Mouse (Mus musculus) hindbrain, embryonic 14.5 days (tissue): ENCODE results near the gene Ndufa4l2. TPM values are rescaled to one million over a fixed set of nuclear protein-coding genes. Genes with fewer than 3 reads are reported as not detected.
A peak's percentile ranks its signal among the peaks of the same experiment; 100 is the strongest.

Experiments
- ATAC-seq: fragments of 200-750 bp; cut with Nextera tagmentation; 2 replicates; pipeline ENCODE4 v1.8.0; 2017; ENCODE audit warnings: moderate number of reproducible peaks, mild to moderate bottlenecking, moderate TSS enrichment, moderate library complexity; ENCODE audit not compliant: low FRiP score
- DNase-seq: peaks from one replicate; pipeline ENCODE4 v3.0.0-alpha.2; 2015; ENCODE audit warnings: low spot score
- H3K27ac ChIP-seq: fragments of 300-500 bp; sonication (generic); 2 replicates; pipeline ENCODE4 v1.5.1; 2014; ENCODE audit warnings: mild to moderate bottlenecking, moderate library complexity
- H3K27me3 ChIP-seq: fragments of 300-500 bp; sonication (generic); 2 replicates; pipeline ENCODE4 v1.6.1; 2014; ENCODE audit warnings: mild to moderate bottlenecking, low read length, mixed read lengths; ENCODE audit not compliant: control insufficient read depth, insufficient read depth
- H3K36me3 ChIP-seq: fragments of 300-500 bp; sonication (generic); replicated peaks from 2 replicates; pipeline ENCODE4 v1.6.1; 2014; ENCODE audit not compliant: control insufficient read depth, insufficient read depth
- H3K4me1 ChIP-seq: fragments of 300-500 bp; sonication (generic); replicated peaks from 2 replicates; pipeline ENCODE4 v1.6.1; 2014; ENCODE audit warnings: antibody characterized with exemption, low read length, mixed read lengths; ENCODE audit not compliant: control insufficient read depth, insufficient read depth
- H3K4me2 ChIP-seq: fragments of 300-500 bp; sonication (generic); replicated peaks from 2 replicates; pipeline ENCODE4 v1.6.1; 2014; ENCODE audit warnings: mild to moderate bottlenecking, moderate library complexity
- H3K4me3 ChIP-seq: fragments of 300-500 bp; sonication (generic); replicated peaks from 2 replicates; pipeline ENCODE4 v1.5.1; 2014; ENCODE audit warnings: mild to moderate bottlenecking, low read length
- H3K9ac ChIP-seq: fragments of 300-500 bp; sonication (generic); 2 replicates; pipeline ENCODE4 v1.6.1; 2014
- H3K9me3 ChIP-seq: fragments of 300-500 bp; sonication (generic); 2 replicates; pipeline ENCODE4 v1.6.1; 2016; ENCODE audit warnings: low read length; ENCODE audit not compliant: control insufficient read depth
- WGBS: fragments of 180-500 bp; shearing (Covaris S2); extraction: QIAGEN DNeasy Blood & Tissue Kit; methylation state at CpG from one replicate; pipeline ENCODE4 v1.1.7; 2014; 5-methylcytosine and 5-hydroxymethylcytosine counted together
- polyA plus RNA-seq: library from polyadenylated mRNA; unstranded; fragments of >200 nt; fragmentation: Nextera tagmentation; extraction: Ambion mirVana; gene quantifications from 2 replicates; pipeline ENCODE4 v1.2.1, GENCODE M21; 2014

Gene Ndufa4l2
- polyA plus RNA-seq, 1 experiment from 2014 or later = 12.7 TPM

DNA sequence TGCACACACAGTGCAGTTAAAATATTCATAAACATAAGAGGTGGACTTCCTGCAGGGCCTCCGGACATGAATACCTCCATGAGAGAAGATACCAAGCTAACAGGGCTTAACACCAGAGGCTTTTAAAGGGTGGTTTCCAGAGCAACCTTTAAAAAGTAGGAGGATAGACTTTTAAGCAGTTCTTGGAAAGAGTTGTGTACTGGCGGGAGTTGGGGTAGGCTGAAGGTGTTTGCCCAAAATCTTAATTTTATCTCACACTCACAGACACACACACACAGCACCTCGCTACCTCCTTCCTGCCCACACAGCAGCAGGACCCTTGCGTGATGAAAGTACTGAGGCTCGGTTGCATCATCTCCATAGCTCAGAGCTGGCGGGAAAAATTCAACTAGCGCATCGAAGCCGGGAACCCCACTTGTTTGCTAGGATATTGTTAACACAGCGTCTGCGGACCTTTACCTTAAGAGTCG lies 6.9 kb downstream of the Ndufa4l2 start:
- H3K9ac ChIP-seq = peak overlapping the region; percentile 50
- 13% methylated on average over 12 of the region's 12 CpGs for WGBS
- H3K4me2 ChIP-seq = peak overlapping the region; percentile 77
- DNase-seq (no peak), ATAC-seq (no peak)
- H3K4me1 ChIP-seq = peaks cover 41% of the 10 kb centered on the region
- H3K9me3 ChIP-seq = no peaks in the 10 kb centered on the region
- H3K27me3 ChIP-seq = peaks cover 18% of the 10 kb centered on the region
- no peak overlapping the region for H3K27ac ChIP-seq
- H3K4me3 ChIP-seq = peak overlapping the region; percentile 39
- peaks cover 11% of the 10 kb centered on the region; the same call in 1 of the 2 replicates for H3K36me3 ChIP-seq

DNA sequence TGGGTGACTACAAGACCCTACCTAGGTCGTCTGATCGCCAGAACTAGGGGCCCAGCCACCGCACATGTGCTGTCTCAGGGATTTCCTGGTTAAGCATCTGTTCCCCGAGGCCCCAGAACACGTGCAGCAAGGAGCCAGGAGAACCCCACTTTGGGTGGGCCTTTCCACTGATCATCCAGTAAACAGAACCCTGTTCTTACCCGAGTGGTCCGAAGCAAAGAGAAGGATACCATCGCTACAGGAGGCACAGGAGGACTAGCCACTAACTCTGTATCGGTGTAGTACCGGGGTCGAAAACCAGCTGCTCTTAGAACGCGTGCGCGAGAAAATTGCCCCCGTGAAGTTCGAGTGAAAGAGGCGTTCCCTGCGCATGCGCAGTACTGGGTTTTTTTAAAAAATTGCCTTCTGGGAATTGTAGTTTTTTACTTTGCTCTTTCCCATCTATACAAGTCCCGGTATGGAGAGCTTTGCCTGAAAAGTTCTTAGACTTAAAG lies 7.4 kb downstream of the Ndufa4l2 start, which contains the start of gene Shmt2:
Gene Shmt2, minus strand, starts transcription at position 357 of the 494 bp plus-strand sequence.
- Histone ChIP-seq H3K36me3 (peaks cover 11% of the 10 kb centered on the region; the same call in 1 of the 2 replicates), H3K27me3 (peaks cover 22% of the 10 kb centered on the region), H3K4me2 (peak within 1 kb of the TSS; percentile 77), H3K4me3 (peak within 1 kb of the TSS; percentile 39), H3K27ac (no peak within 1 kb of the TSS), H3K4me1 (peaks cover 41% of the 10 kb centered on the region), H3K9me3 (no peaks in the 10 kb centered on the region), H3K9ac (peak within 1 kb of the TSS; percentile 50)
- DNase-seq (peak; percentile 99), ATAC-seq (peak; percentile 32; the same call in 1 of the 2 replicates)
- 1% methylated on average over 21 of the region's 21 CpGs for WGBS

DNA sequence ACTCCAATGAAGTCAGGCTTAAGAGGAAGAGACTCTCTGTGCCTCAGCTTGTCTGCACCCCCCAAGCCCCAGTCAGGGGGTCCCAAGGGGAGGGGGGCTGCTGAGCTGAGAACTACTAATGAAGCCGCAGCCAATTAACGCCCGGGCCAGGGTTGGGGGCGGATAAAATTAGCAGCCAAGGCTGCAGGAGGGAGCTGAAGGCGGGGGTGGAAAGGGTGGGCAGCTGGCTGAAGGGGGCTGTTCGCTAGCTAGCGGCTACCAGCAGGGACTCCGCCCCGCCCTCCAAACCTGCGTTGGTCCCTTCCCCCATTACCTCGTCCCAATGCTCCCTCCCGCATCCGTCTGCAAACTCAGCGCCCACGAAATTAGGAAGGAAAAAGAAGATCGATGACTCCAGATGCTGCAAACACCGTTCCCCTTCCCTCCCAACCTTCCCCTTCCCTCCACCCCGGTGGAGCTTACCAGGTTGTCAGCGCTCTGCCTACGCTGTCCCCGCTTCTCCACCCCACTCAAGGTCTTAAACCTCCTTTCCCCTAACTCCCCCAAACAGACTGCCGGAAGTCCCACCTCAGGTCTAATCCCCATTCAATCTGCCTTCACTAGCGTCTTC lies 10.0 kb downstream of the Ndufa4l2 start:
- ATAC-seq (no peak), DNase-seq (no peak)
- peak overlapping the region; percentile 86 for H3K27ac ChIP-seq
- peaks cover 64% of the 10 kb centered on the region for H3K4me1 ChIP-seq
- no peak overlapping the region for H3K9ac ChIP-seq
- H3K36me3 ChIP-seq = no peaks in the 10 kb centered on the region
- no peak overlapping the region for H3K4me3 ChIP-seq
- H3K9me3 ChIP-seq = no peaks in the 10 kb centered on the region
- 3% methylated on average over 23 of the region's 23 CpGs for WGBS
- H3K4me2 ChIP-seq = peak overlapping the region; percentile 84
- H3K27me3 ChIP-seq = peaks cover 38% of the 10 kb centered on the region

DNA sequence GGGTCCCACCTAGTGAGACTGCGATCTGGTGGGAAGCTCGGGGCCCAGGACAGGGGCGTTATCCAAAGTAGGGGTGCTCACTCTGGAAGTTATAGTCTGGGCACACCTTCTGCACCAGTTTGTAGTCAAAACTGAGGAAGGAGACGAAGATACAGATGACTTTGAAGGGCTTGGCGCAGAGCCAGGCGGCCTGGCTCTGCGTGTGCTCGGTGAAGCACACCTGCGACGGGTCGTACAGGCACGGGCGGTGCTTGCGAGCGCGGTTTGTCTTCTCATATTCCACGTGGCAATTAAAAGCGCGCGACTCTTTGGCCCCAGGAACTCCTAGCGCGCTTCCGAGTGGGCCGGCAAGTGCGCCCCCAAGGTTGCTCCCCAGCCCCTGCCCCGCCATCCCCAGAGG lies 11.3 kb downstream of the Ndufa4l2 start:
- peak overlapping the region; percentile 86 for H3K27ac ChIP-seq
- peak overlapping the region; percentile 81 for H3K9ac ChIP-seq
- no peaks in the 10 kb centered on the region for H3K9me3 ChIP-seq
- H3K4me2 ChIP-seq = peak overlapping the region; percentile 84
- H3K36me3 ChIP-seq = no peaks in the 10 kb centered on the region
- 3% methylated on average over 26 of the region's 26 CpGs for WGBS
- ATAC-seq (no peak), DNase-seq (no peak)
- H3K4me3 ChIP-seq = peak overlapping the region; percentile 65
- peaks cover 43% of the 10 kb centered on the region for H3K27me3 ChIP-seq
- H3K4me1 ChIP-seq = peaks cover 77% of the 10 kb centered on the region

DNA sequence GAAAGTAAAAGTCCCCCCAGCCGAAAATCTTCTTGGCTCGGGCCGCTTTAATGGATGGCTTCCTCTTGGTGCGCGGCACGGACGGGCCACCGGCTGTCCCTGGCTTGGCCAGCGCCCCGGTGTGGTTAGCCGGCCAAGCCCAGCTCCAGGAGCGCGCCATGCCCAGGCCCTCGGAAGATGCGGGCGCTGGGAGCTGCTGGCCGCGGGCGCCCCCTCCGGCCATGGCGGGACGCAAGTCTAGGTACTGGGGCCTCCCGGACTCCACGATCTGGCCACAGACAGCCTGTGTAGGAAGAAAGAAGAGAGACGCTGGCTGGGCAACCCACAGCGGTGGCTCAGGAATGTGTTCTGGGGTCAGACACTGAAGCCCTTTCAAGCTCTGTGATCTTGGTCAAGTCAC lies 11.9 kb downstream of the Ndufa4l2 start:
- no peak for ATAC-seq
- Histone ChIP-seq H3K36me3 (no peaks in the 10 kb centered on the region), H3K9me3 (no peaks in the 10 kb centered on the region), H3K9ac (peak overlapping the region; percentile 81), H3K4me2 (peak overlapping the region; percentile 84), H3K4me1 (peaks cover 77% of the 10 kb centered on the region), H3K27ac (peak overlapping the region; percentile 86), H3K4me3 (peak overlapping the region; percentile 65), H3K27me3 (peaks cover 43% of the 10 kb centered on the region)
- WGBS = under 1% methylated on average over 26 of the region's 26 CpGs
- DNase-seq = no peak

DNA sequence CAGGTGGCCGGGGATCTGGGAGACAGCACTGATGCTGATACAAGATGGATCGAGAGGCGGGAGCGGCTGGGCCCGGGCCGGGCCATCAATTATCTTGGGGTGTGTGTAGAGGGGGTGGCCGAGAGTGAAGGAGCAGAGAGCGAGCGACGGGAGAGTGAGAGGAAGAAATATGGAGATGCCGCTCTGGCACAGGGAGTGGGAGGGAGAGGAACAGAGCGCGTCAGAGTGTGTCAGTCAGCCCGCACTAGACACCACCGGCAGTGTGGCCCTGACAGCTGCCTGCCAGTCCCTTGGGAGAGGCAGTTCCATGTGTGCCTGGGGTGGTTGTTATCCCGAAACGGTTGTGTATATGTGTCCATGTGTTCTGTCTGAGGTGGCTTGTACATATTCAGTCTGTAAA lies 12.7 kb downstream of the Ndufa4l2 start:
- peak; percentile 36 for ATAC-seq
- Histone ChIP-seq H3K4me3 (peak overlapping the region; percentile 65), H3K4me1 (peaks cover 74% of the 10 kb centered on the region), H3K27me3 (peaks cover 43% of the 10 kb centered on the region), H3K36me3 (no peaks in the 10 kb centered on the region), H3K9me3 (no peaks in the 10 kb centered on the region), H3K27ac (peak overlapping the region; percentile 86), H3K9ac (peak overlapping the region; percentile 81), H3K4me2 (peak overlapping the region; percentile 84)
- 1% methylated on average over 17 of the region's 17 CpGs for WGBS
- no peak for DNase-seq

DNA sequence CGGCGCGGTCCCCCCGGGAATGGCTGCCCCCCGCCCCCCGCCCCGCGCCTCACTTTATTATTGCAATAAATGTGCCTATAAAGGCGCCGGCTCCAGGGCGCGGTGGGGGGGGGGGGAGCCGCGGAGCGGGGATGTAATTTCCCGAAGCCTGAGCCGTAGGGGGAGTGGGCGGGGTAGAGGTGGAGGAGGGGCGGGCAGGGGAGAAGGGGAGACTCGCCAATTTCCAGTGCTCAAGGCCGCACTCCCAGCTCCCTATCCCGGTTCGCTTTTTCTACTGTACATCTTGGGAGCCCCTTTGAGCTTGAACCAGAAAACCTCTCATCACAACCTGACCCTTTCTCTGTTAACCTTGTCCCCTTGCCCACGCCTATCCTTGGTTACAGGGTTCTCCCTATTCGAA lies 16.2 kb downstream of the Ndufa4l2 start:
- H3K4me3 ChIP-seq = peak overlapping the region; percentile 65
- H3K9me3 ChIP-seq = no peaks in the 10 kb centered on the region
- H3K36me3 ChIP-seq = no peaks in the 10 kb centered on the region
- peaks cover 75% of the 10 kb centered on the region for H3K4me1 ChIP-seq
- ATAC-seq (no peak), DNase-seq (no peak)
- peak overlapping the region; percentile 86 for H3K27ac ChIP-seq
- 2% methylated on average over 15 of the region's 25 CpGs for WGBS
- peaks cover 41% of the 10 kb centered on the region for H3K27me3 ChIP-seq
- H3K4me2 ChIP-seq = peak overlapping the region; percentile 84
- peak overlapping the region; percentile 81 for H3K9ac ChIP-seq

DNA sequence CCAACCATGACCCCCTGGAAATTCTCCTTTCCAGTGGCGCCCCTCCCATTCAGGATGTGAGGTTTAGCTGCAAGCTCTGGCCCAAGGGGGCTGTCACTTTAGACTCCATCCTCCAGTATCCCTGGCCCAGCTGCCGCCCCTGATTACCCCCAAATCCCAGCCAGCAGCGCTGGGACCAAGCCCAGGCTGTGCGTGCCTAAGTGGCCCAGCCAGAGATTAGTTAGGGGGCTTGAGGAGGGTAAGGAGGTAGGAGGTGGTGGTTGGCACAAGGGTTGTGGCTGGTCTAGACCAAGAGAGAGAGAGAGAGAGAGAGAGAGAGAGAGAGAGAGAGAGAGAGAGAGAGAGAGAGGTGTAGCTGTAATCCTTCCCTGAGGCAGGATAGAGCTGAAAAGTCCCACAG lies 16.8 kb downstream of the Ndufa4l2 start:
- Histone ChIP-seq H3K27me3 (peaks cover 37% of the 10 kb centered on the region), H3K36me3 (no peaks in the 10 kb centered on the region), H3K9me3 (no peaks in the 10 kb centered on the region), H3K4me1 (peaks cover 75% of the 10 kb centered on the region), H3K4me3 (peak overlapping the region; percentile 65), H3K9ac (peak overlapping the region; percentile 81), H3K27ac (peak overlapping the region; percentile 86), H3K4me2 (peak overlapping the region; percentile 84)
- DNase-seq (no peak), ATAC-seq (no peak)
- WGBS = 4% methylated on average over 4 of the region's 4 CpGs

DNA sequence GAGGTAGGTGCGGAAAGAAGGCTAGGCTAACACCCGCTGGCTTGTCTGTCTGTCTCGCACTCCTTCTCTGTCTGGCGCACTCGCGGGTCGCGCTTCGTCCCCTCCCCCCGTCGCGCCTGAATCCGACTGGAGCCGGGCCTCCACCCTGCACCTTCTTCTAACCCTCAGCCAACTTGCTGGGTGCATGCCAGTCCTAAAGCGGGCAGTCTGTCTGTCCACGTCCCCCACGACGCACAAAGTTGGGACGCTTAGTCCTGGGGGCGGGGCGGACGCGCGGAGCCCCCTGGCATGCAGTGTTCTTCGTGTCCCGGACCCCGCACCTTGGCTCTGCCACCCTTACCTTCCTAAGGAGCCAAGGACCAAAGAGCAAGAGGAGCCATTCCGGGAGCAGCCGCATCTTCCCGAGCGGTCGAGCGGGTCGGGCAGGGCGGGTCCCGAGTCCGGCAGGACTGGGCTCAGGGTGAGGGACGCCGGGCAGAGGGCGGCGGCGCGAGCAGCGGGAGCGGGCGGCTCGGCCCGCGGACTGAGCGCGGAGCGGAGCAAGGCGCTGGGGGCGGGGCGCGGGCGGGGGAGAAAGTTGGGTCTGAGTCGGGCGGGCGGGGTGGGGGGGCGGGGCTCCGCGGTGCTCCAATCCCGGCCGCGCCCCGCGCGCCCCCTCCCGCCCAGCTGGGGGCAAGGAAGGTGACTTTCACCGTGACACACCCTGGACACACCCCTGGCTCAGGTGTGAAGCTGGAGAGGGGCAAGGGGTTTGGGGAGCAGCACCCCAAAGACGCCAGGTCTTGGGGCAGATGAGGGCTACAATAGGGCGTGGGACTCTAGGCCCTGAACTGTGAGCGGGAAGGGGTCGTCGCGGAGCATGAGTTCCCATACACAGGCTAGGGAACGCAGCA lies 19.5 kb downstream of the Ndufa4l2 start, which contains the start of gene Nxph4:
Gene Nxph4, minus strand, starts transcription at position 524 of the 893 bp plus-strand sequence.
- DNase-seq = no peak
- ATAC-seq = no peak
- H3K9me3 ChIP-seq = no peaks in the 10 kb centered on the region
- peaks cover 55% of the 10 kb centered on the region for H3K4me1 ChIP-seq
- peaks cover 21% of the 10 kb centered on the region for H3K27me3 ChIP-seq
- peak within 1 kb of the TSS; percentile 65 for H3K4me3 ChIP-seq
- H3K4me2 ChIP-seq = peak within 1 kb of the TSS; percentile 84
- H3K36me3 ChIP-seq = peaks cover 12% of the 10 kb centered on the region
- H3K9ac ChIP-seq = peak within 1 kb of the TSS; percentile 81
- H3K27ac ChIP-seq = peak within 1 kb of the TSS; percentile 86
- under 1% methylated on average over 73 of the region's 78 CpGs for WGBS
